Mouse (Mus musculus) midbrain, embryonic 10.5 days (tissue): ENCODE data around the gene Slc5a8. TPM values are rescaled to one million over a fixed set of nuclear protein-coding genes. Genes with fewer than 3 reads are reported as not detected.

Experiments
- DNase-seq: peaks from one replicate; pipeline ENCODE4 v3.0.0-alpha.2; 2017; ENCODE audit warnings: low spot score
- H3K27ac ChIP-seq: fragments of 300-500 bp; sonication (generic); replicated peaks from 2 replicates; pipeline ENCODE4 v1.5.1; 2016; ENCODE audit warnings: mild to moderate bottlenecking
- H3K27me3 ChIP-seq: fragments of 300-500 bp; sonication (generic); 2 replicates; pipeline ENCODE4 v1.6.1; 2016; ENCODE audit warnings: low read depth, mild to moderate bottlenecking; ENCODE audit not compliant: poor library complexity, severe bottlenecking
- H3K36me3 ChIP-seq: fragments of 300-500 bp; sonication (generic); 2 replicates; pipeline ENCODE4 v1.6.1; 2016; ENCODE audit warnings: mild to moderate bottlenecking, moderate library complexity
- H3K4me1 ChIP-seq: fragments of 300-500 bp; sonication (generic); 2 replicates; pipeline ENCODE4 v1.6.1; 2016
- H3K4me3 ChIP-seq: fragments of 300-500 bp; sonication (generic); 2 replicates; pipeline ENCODE4 v1.5.1; 2016; ENCODE audit warnings: mild to moderate bottlenecking, moderate library complexity
- H3K9me3 ChIP-seq: fragments of 300-500 bp; sonication (generic); replicated peaks from 2 replicates; pipeline ENCODE4 v1.6.1; 2016; ENCODE audit warnings: mild to moderate bottlenecking
- WGBS: fragments of 180-500 bp; shearing (Covaris S2); methylation state at CpG from one replicate; pipeline ENCODE4 v1.1.7; 2016; 5-methylcytosine and 5-hydroxymethylcytosine counted together
- polyA plus RNA-seq: library from polyadenylated mRNA; unstranded; fragments of >200 nt; fragmentation: Nextera tagmentation; extraction: Ambion mirVana; gene quantifications from 2 replicates; pipeline ENCODE4 v1.2.1, GENCODE M21; 2016

The Slc5a8 gene
- polyA plus RNA-seq, 1 experiment from 2014 or later = 0.04 TPM

GRCm38 (mm10) chr10:88888376-88888775, 2.6 kb downstream of the Slc5a8 start:
- H3K4me3 ChIP-seq = no peak overlapping the region
- 76% methylated on average over 2 of the region's 2 CpGs for WGBS
- H3K27ac ChIP-seq = no peak overlapping the region
- peaks cover 11% of the 10 kb centered on the region for H3K4me1 ChIP-seq
- no peaks in the 10 kb centered on the region for H3K36me3 ChIP-seq
- 0 out of 2 replicates have a peak, but pooled peaks cover 5% of the 10 kb centered on the region for H3K9me3 ChIP-seq
- DNase-seq = no peak
- H3K27me3 ChIP-seq = peaks cover 36% of the 10 kb centered on the region

- no peak for DNase-seq
- 87% methylated on average over 7 of the region's 7 CpGs for WGBS
- no peak overlapping the region for H3K27ac ChIP-seq
- peaks cover 17% of the 10 kb centered on the region for H3K27me3 ChIP-seq
- H3K4me1 ChIP-seq = peaks cover 1% of the 10 kb centered on the region
- no peaks in the 10 kb centered on the region for H3K9me3 ChIP-seq
- no peak overlapping the region for H3K4me3 ChIP-seq
- no peaks in the 10 kb centered on the region for H3K36me3 ChIP-seq
Measured at GRCm38 (mm10) chr10:88891410-88891809, 5.6 kb downstream of the Slc5a8 start.

GRCm38 (mm10) chr10:88892560-88893087, 6.8 kb downstream of the Slc5a8 start:
- no peak for DNase-seq
- H3K4me3 ChIP-seq = no peak overlapping the region

GRCm38 (mm10) chr10:88897032-88897431, 11.2 kb downstream of the Slc5a8 start:
- DNase-seq = no peak
- whole genome bisulfite sequencing = 88% methylated on average over 6 of the region's 6 CpGs
- Histone ChIP-seq H3K27ac (no peak overlapping the region), H3K4me3 (no peak overlapping the region), H3K36me3 (no peaks in the 10 kb centered on the region), H3K27me3 (no peaks in the 10 kb centered on the region), H3K9me3 (no peaks in the 10 kb centered on the region), H3K4me1 (no peaks in the 10 kb centered on the region)

More at GRCm38 (mm10) chr10:88892560-88893087, 6.8 kb downstream of the Slc5a8 start:
- peaks cover 4% of the 10 kb centered on the region for H3K27me3 ChIP-seq
- 86% methylated on average over 8 of the region's 8 CpGs for WGBS
- H3K9me3 ChIP-seq = no peaks in the 10 kb centered on the region
- H3K27ac ChIP-seq = no peak overlapping the region
- H3K4me1 ChIP-seq = no peaks in the 10 kb centered on the region
- no peaks in the 10 kb centered on the region for H3K36me3 ChIP-seq

- Histone ChIP-seq H3K27ac (no peak overlapping the region), H3K4me3 (no peak overlapping the region), H3K9me3 (no peaks in the 10 kb centered on the region), H3K36me3 (no peaks in the 10 kb centered on the region), H3K27me3 (no peaks in the 10 kb centered on the region), H3K4me1 (no peaks in the 10 kb centered on the region)
- WGBS = 91% methylated on average over 12 of the region's 12 CpGs
- no peak for DNase-seq
Measured at GRCm38 (mm10) chr10:88949649-88950296, 64.0 kb downstream of the Slc5a8 start.

GRCm38 (mm10) chr10:88950297-88950653, 64.5 kb downstream of the Slc5a8 start:
- no peak for DNase-seq
- Histone ChIP-seq H3K4me1 (no peaks in the 10 kb centered on the region), H3K27me3 (no peaks in the 10 kb centered on the region), H3K36me3 (no peaks in the 10 kb centered on the region), H3K27ac (no peak overlapping the region), H3K9me3 (no peaks in the 10 kb centered on the region), H3K4me3 (no peak overlapping the region)
- 80% methylated on average over 4 of the region's 4 CpGs for WGBS

GRCm38 (mm10) chr10:88960791-88961190, 75.0 kb downstream of the Slc5a8 start:
- 83% methylated on average over 5 of the region's 5 CpGs for WGBS
- no peak for DNase-seq
- H3K9me3 ChIP-seq = no peaks in the 10 kb centered on the region
- H3K27me3 ChIP-seq = no peaks in the 10 kb centered on the region
- no peaks in the 10 kb centered on the region for H3K4me1 ChIP-seq
- H3K27ac ChIP-seq = no peak overlapping the region
- no peak overlapping the region for H3K4me3 ChIP-seq
- no peaks in the 10 kb centered on the region for H3K36me3 ChIP-seq

GRCm38 (mm10) chr10:88968586-88968985, 82.8 kb downstream of the Slc5a8 start:
- H3K4me3 ChIP-seq = no peak overlapping the region
- H3K27ac ChIP-seq = no peak overlapping the region
- no peaks in the 10 kb centered on the region for H3K4me1 ChIP-seq
- H3K27me3 ChIP-seq = no peaks in the 10 kb centered on the region
- DNase-seq = no peak
- 88% methylated on average over 5 of the region's 5 CpGs for WGBS
- no peaks in the 10 kb centered on the region for H3K36me3 ChIP-seq
- H3K9me3 ChIP-seq = 0 out of 2 replicates have a peak, but pooled peaks cover 5% of the 10 kb centered on the region

- Histone ChIP-seq H3K27me3 (no peaks in the 10 kb centered on the region), H3K36me3 (no peaks in the 10 kb centered on the region), H3K4me3 (no peak overlapping the region), H3K4me1 (no peaks in the 10 kb centered on the region), H3K9me3 (0 out of 2 replicates have a peak, but pooled peaks cover 5% of the 10 kb centered on the region), H3K27ac (no peak overlapping the region)
- no peak for DNase-seq
- WGBS = 86% methylated on average over 7 of the region's 7 CpGs
Measured at GRCm38 (mm10) chr10:88970951-88971725, 85.3 kb downstream of the Slc5a8 start.

- no peaks in the 10 kb centered on the region for H3K36me3 ChIP-seq
- no peak overlapping the region for H3K4me3 ChIP-seq
- 80% methylated on average over 6 of the region's 6 CpGs for WGBS
- H3K4me1 ChIP-seq = no peaks in the 10 kb centered on the region
- H3K27ac ChIP-seq = no peak overlapping the region
- no peaks in the 10 kb centered on the region for H3K9me3 ChIP-seq
- no peak for DNase-seq
- H3K27me3 ChIP-seq = no peaks in the 10 kb centered on the region
Measured at GRCm38 (mm10) chr10:88978932-88979331, 93.1 kb downstream of the Slc5a8 start.

Other genes with a start within 250 kb of the Slc5a8 start
- 0.10 TPM in 1 of 2 replicates, not detected in the other for gene Spic, start 201.0 kb upstream of the Slc5a8 start, polyA plus RNA-seq
- gene Arl1, start 155.1 kb upstream of the Slc5a8 start, polyA plus RNA-seq = 158 and 162 TPM in 2 replicates
- gene Utp20, start 59.2 kb upstream of the Slc5a8 start, polyA plus RNA-seq = 19.4 and 20.9 TPM in 2 replicates